Mouse (Mus musculus): Measurements from ENCODE around the gene Syngr3.
"Not testable (repeated sequence)": the region's sequence is repeated elsewhere in the genome, so short reads cannot be mapped to it uniquely, and the experiment has no call there.

The Syngr3 gene

GRCm38 (mm10) chr17:24689251-24690081 is at the start of gene Syngr3:
TSS of gene Syngr3 (minus strand) at chr17:24689955.
- DNase-seq (ENCODE audit: low read depth, low spot score) = no peak

GRCm38 (mm10) chr17:24738238-24738637 is 48.5 kb upstream of the Syngr3 start:
- no peak for DNase-seq (ENCODE audit: low read depth, low spot score)

- no peak for DNase-seq (ENCODE audit: low read depth, low spot score)
These were observed 47.5 kb upstream of the Syngr3 start for GRCm38 (mm10) chr17:24737135-24737810.

- DNase-seq (ENCODE audit: low read depth, low spot score) = peak; percentile 100
These were observed 46.7 kb upstream of the Syngr3 start, which contains the start of gene Msrb1 for GRCm38 (mm10) chr17:24736330-24737051. TSS of gene Msrb1 (plus strand) at chr17:24736642.

- DNase-seq (ENCODE audit: low read depth, low spot score) = no peak
These were observed 45.7 kb upstream of the Syngr3 start for GRCm38 (mm10) chr17:24735446-24735845.

GRCm38 (mm10) chr17:24734513-24734912 is 44.8 kb upstream of the Syngr3 start:
- DNase-seq (ENCODE audit: low read depth, low spot score) = no peak

GRCm38 (mm10) chr17:24733434-24734050 is 43.8 kb upstream of the Syngr3 start:
- DNase-seq (ENCODE audit: low read depth, low spot score) = no peak

- DNase-seq (ENCODE audit: low read depth, low spot score) = no peak
These were observed 42.6 kb upstream of the Syngr3 start for GRCm38 (mm10) chr17:24732233-24732935.

GRCm38 (mm10) chr17:24730787-24731186 is 41.0 kb upstream of the Syngr3 start:
- DNase-seq (ENCODE audit: low read depth, low spot score) = no peak

- DNase-seq (ENCODE audit: low read depth, low spot score) = no peak
These were observed 39.3 kb upstream of the Syngr3 start for GRCm38 (mm10) chr17:24729067-24729466.

GRCm38 (mm10) chr17:24728184-24728583 is 38.4 kb upstream of the Syngr3 start:
- no peak for DNase-seq (ENCODE audit: low read depth, low spot score)

GRCm38 (mm10) chr17:24727618-24728017 is 37.9 kb upstream of the Syngr3 start, which contains the start of gene Rpl3l:
TSS of gene Rpl3l (plus strand) at chr17:24727820.
- DNase-seq (ENCODE audit: low read depth, low spot score) = no peak

- DNase-seq (ENCODE audit: low read depth, low spot score) = no peak
These were observed 36.1 kb upstream of the Syngr3 start for GRCm38 (mm10) chr17:24725637-24726390.

- peak; percentile 94 for DNase-seq (ENCODE audit: low read depth, low spot score)
These were observed 34.4 kb upstream of the Syngr3 start, which contains the start of gene Ndufb10 for GRCm38 (mm10) chr17:24724184-24724583. TSS of gene Ndufb10 (minus strand) at chr17:24724478.

- no peak for DNase-seq (ENCODE audit: low read depth, low spot score)
These were observed 34.1 kb upstream of the Syngr3 start for GRCm38 (mm10) chr17:24723881-24724180.

- DNase-seq (ENCODE audit: low read depth, low spot score) = peak; percentile 50
These were observed 33.5 kb upstream of the Syngr3 start for GRCm38 (mm10) chr17:24723122-24723880.

- peak; percentile 54 for DNase-seq (ENCODE audit: low read depth, low spot score)
These were observed 32.6 kb upstream of the Syngr3 start for GRCm38 (mm10) chr17:24722220-24722924.

GRCm38 (mm10) chr17:24721383-24721955 is 31.7 kb upstream of the Syngr3 start:
- not testable (repeated sequence) for DNase-seq (ENCODE audit: low read depth, low spot score)

- not testable (repeated sequence) for DNase-seq (ENCODE audit: low read depth, low spot score)
These were observed 30.9 kb upstream of the Syngr3 start for GRCm38 (mm10) chr17:24720616-24721015.
